Mouse (Mus musculus) heart, postnatal 36 days (tissue): ENCODE measurements around the gene Edc4. TPM values are rescaled to one million over a fixed set of nuclear protein-coding genes. Genes with fewer than 3 reads are reported as not detected.

Source experiments
- DNase-seq, 2 experiments: peaks; one replicate each; pipeline ENCODE4 v3.0.0; 2021 to 2022
- intact Hi-C: fragments of 180-260 bp; cut with DNase I; formaldehyde crosslinking; loops from one replicate; pipeline ENCODE4 v1.15.1; 2025
- total RNA-seq, 2 experiments: library from RNA; stranded (reverse); gene quantifications; 2 replicates each; pipeline ENCODE4 v1.2.3; 2021

Edc4 gene
- total RNA-seq, 2 experiments from 2014 or later, result 24.2 to 26.3 TPM

DNA sequence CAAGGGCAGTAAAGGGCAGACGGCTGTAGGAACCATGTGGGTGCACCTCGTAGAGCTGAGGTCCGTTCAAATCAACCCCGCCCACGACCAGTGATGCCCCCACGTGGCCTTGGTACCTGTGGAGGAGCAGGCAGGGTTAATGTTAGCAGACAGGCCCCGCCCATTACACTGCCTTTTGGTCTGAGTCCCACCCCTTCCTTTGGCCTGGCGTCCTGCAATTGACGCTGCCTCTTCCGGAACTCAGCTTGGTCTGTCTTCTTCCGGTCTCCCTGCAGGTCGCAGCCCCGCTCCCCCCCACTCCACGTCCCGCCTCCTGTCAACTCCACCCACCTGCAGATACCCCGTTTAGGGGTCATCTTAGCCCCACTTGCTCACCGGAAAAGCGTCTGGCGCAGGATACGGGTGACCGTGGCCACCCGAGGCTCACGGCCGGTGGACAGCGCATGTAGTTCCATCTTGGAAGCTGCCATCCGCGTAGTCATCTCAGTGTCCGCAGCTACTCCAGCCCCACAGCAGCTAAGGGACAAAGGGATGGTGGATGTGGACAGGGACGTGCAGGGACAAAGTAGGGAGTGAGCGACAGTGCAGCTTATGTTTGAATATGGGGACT lies 56.3 kb downstream of the Edc4 start:
- intact Hi-C loops, result loop anchor here (5.0 kb wide), 1 partner anchor 75 kb away; the partner anchor contains the start of gene Ddx28
- peak; percentile 84 to 88 for DNase-seq

DNA sequence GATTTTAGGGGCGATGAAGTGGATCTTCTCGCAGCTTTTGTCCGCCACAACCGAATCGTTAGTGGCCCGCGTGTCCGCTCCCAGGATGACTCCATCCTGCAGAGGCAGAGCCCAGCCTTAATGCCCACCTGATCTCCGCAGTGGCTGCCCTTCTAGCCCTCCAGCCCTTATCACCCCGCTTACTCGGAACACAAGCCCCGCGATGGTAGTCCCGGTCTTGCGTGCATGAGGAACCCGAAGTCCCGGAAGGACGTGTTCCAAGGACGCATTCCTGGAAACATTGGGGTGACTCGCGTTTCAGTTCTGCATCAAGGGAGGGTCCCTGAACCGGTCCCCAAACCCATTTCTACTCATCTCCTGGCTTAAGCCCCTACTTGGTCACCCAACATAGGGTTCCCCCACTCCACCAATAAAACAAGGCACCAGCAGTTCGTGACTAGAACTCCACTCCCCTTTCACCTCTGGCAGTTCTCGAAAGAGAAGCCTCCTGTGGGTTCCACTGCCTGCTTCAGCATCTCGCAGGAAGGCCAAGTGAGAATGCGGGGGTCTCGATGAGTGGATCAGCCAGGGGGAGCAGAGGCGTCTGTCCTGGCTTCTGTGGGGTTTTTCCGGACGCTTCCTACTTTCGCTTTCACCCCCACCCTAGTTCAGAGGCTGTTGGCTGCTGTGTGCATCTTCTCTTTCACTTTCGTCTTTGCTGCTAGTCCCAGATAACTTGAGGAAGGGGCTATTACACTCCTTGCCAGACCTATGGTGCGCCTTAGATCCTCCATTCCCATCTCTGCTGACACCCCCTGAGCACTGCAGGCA lies 57.0 kb downstream of the Edc4 start:
- intact Hi-C loops, result loop anchor here (5.0 kb wide), 1 partner anchor 75 kb away; the partner anchor contains the start of gene Ddx28
- peak; percentile 63 to 68 for DNase-seq

DNA sequence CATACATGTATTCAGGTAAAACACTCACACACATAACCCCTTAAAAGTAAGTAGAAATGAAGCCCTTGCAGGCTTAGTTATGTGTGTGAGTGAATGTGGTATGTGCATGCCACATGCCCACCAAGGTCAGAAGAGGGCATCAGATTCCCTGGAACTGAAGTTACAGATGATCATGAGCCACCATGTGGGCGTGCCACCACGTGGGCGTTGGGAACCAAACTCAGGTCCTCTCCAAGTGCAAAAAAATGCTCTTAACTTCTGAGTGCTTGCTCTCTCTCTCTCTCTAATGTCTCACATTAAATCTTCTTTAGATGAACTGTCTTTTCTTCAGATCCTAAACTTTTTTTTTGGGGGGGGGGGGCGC lies 57.6 kb downstream of the Edc4 start, which contains the start of gene Psmb10:
Gene Psmb10 (minus strand): TSS at position 139 of the 364 bp plus-strand sequence.
- peak in 1 of 2 experiments; percentile 19 for DNase-seq
- intact Hi-C loops, result loop anchor here (5.0 kb wide), 1 partner anchor 74 kb away; the partner anchor contains the start of gene Ddx28

DNA sequence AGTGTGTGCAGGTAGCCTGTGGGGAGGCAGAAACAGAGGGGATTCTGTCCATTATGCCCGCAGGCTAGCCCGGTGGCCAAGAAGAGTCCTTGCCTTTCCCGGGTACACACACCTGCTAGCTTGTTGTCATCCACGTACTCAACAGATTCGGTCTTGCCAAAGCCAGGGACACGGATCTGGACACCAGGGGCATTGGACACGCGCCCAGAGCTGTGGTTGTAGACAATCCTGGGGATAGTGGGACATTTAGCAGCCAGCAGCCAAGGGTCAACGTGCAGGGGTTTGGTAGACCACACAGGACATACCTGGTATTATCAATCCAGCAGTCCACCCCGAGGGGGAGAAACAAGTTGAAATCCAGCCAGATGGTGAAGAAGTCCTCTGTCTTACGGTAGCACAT lies 61.3 kb downstream of the Edc4 start:
- intact Hi-C loops, result no loop called here
- peak in 1 of 2 experiments; percentile 1 for DNase-seq

DNA sequence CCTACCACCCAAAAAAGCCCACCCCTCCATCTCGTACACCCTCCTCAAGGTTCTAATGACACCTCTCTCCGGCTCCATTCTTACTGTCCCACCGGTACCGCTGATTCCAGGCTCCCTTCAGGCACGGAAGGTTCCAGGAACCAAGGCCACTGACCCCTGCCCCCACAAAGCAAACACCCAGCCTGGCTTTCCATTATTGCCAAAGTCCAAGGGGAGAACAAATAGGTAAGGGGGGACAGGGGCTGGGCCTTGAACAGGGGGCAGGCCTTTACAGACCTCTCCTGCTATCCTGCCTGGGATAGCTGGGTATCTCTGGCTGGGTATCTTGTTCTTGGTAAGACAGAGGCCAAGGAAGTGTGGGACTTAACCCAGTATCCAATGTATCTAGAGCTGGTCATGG lies 61.9 kb downstream of the Edc4 start:
- no peak for DNase-seq
- intact Hi-C loops, result no loop called here

DNA sequence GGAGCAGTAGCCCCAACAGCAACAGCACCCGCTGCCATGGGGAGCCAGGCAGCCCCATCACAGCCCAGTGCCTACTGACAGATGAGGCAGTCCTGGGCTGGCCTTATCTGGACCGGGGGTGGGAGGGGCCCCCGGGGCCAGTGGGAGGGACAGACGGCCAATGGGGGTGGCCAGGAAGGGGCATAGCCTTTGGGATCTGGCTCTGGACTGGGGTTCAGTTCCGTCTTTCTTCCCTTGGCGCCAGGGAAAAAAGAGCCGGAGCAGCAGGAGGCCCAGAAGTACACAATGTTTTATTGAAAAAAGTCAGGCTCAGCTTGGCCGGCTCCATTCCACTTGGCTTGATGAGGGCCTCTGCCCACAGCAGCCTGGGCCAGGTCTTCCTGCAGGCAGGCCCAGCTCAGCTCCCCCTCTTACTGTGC lies 62.6 kb downstream of the Edc4 start, which contains the start of gene Lcat:
Gene Lcat (minus strand): TSS at position 62 of the 419 bp plus-strand sequence.
- intact Hi-C loops, result no loop called here
- peak in 1 of 2 experiments; percentile 5 for DNase-seq

Other genes starting within 250 kb of the Edc4 start
- gene Ctcf, start 244.3 kb upstream of the Edc4 start, total RNA-seq, result 10 to 100 TPM; 40.0 to 43.0 TPM
- gene Agrp, start 243.5 kb upstream of the Edc4 start, total RNA-seq, result not detected
- gene Carmil2, start 194.6 kb upstream of the Edc4 start, total RNA-seq, result under 1 TPM; 0.27 to 0.31 TPM
- gene Acd, start 179.8 kb upstream of the Edc4 start, total RNA-seq, result 10 to 100 TPM; 11.7 to 12.3 TPM
- gene Pard6a, start 179.7 kb upstream of the Edc4 start, total RNA-seq, result 1 to 10 TPM; 7.7 to 8.5 TPM
- gene 4933405L10Rik, start 173.2 kb upstream of the Edc4 start, total RNA-seq, result not detected
- 1 to 10 TPM; 1.3 to 2.2 TPM for gene Enkd1, start 172.7 kb upstream of the Edc4 start, total RNA-seq
- 1 to 10 TPM; 4.0 to 4.1 TPM for gene Gfod2, start 122.2 kb upstream of the Edc4 start, total RNA-seq
- 10 to 100 TPM; 19.8 TPM for gene Ranbp10, start 53.5 kb upstream of the Edc4 start, total RNA-seq
- gene Tsnaxip1, start 53.1 kb upstream of the Edc4 start, total RNA-seq, result not detected
- gene Cenpt, start 27.6 kb upstream of the Edc4 start, total RNA-seq, result 1 to 10 TPM; 2.0 to 2.6 TPM
- 10 to 100 TPM; 26.5 to 28.3 TPM for gene Thap11, start 25.7 kb upstream of the Edc4 start, total RNA-seq
- gene Nutf2, start 20.3 kb upstream of the Edc4 start, total RNA-seq, result 10 to 100 TPM; 33.0 to 42.4 TPM
- gene Nrn1l, start 12.7 kb downstream of the Edc4 start, total RNA-seq, result 1 to 10 TPM in 1 of 2 experiments, under 1 TPM in 1; 0.49 to 1.1 TPM
- gene Pskh1, start 19.6 kb downstream of the Edc4 start, total RNA-seq, result 10 to 100 TPM; 15.1 to 17.2 TPM
- gene Ctrl, start 53.0 kb downstream of the Edc4 start, total RNA-seq, result under 1 TPM in 1 of 2 experiments, not detected in 1; 0.43 TPM
- gene Psmb10, start 57.6 kb downstream of the Edc4 start, total RNA-seq, result 10 to 100 TPM; 63.6 to 72.7 TPM
- 1 to 10 TPM; 1.0 to 1.1 TPM for gene Lcat, start 62.5 kb downstream of the Edc4 start, total RNA-seq
- gene Slc12a4, start 85.2 kb downstream of the Edc4 start, total RNA-seq, result 10 to 100 TPM; 48.0 to 50.3 TPM
- not detected for gene Dpep3, start 98.5 kb downstream of the Edc4 start, total RNA-seq
- gene Dus2, start 110.5 kb downstream of the Edc4 start, total RNA-seq, result 1 to 10 TPM; 7.4 to 7.6 TPM
- gene Dpep2nb, start 125.1 kb downstream of the Edc4 start, total RNA-seq, result not detected
- 10 to 100 TPM; 10.5 to 11.8 TPM for gene Ddx28, start 131.0 kb downstream of the Edc4 start, total RNA-seq
- gene Nfatc3, start 178.0 kb downstream of the Edc4 start, total RNA-seq, result 10 to 100 TPM; 20.1 to 20.7 TPM